Mouse (Mus musculus): ENCODE data around the gene Snx8.
"Not testable (repeated sequence)": the region's sequence is repeated elsewhere in the genome, so short reads cannot be mapped to it uniquely, and the experiment has no call there.

Gene Snx8

GRCm38 (mm10) chr5:140387236-140387635 lies 1.8 kb downstream of the Snx8 start:
- DNase-seq (ENCODE audit: low read depth in 1 of 2, low spot score in 2 of 2): no peak

GRCm38 (mm10) chr5:140384462-140384861 lies 4.6 kb downstream of the Snx8 start:
- no peak for DNase-seq (ENCODE audit: low read depth in 1 of 2, low spot score in 2 of 2)

- DNase-seq (ENCODE audit: low read depth in 1 of 2, low spot score in 2 of 2): no peak
These were observed 5.5 kb downstream of the Snx8 start for GRCm38 (mm10) chr5:140383559-140383958.

GRCm38 (mm10) chr5:140382688-140383087 lies 6.4 kb downstream of the Snx8 start:
- no peak for DNase-seq (ENCODE audit: low read depth in 1 of 2, low spot score in 2 of 2)

- DNase-seq (ENCODE audit: low read depth in 1 of 2, low spot score in 2 of 2): no peak
These were observed 7.9 kb downstream of the Snx8 start for GRCm38 (mm10) chr5:140381156-140381555.

- DNase-seq (ENCODE audit: low read depth in 1 of 2, low spot score in 2 of 2): peak in 1 of 2 experiments; percentile 14
These were observed 9.8 kb downstream of the Snx8 start for GRCm38 (mm10) chr5:140379299-140379698.

GRCm38 (mm10) chr5:140378121-140378853 lies 10.8 kb downstream of the Snx8 start:
- no peak for DNase-seq (ENCODE audit: low read depth in 1 of 2, low spot score in 2 of 2)

- DNase-seq (ENCODE audit: low read depth in 1 of 2, low spot score in 2 of 2): no peak
These were observed 13.7 kb downstream of the Snx8 start for GRCm38 (mm10) chr5:140375249-140375829.

GRCm38 (mm10) chr5:140374226-140374625 lies 14.8 kb downstream of the Snx8 start:
- no peak for DNase-seq (ENCODE audit: low read depth in 1 of 2, low spot score in 2 of 2)

GRCm38 (mm10) chr5:140373711-140374110 lies 15.4 kb downstream of the Snx8 start:
- no peak for DNase-seq (ENCODE audit: low read depth in 1 of 2, low spot score in 2 of 2)

- no peak for DNase-seq (ENCODE audit: low read depth in 1 of 2, low spot score in 2 of 2)
These were observed 17.4 kb downstream of the Snx8 start for GRCm38 (mm10) chr5:140371671-140372070.

GRCm38 (mm10) chr5:140370446-140371254 lies 18.4 kb downstream of the Snx8 start:
- DNase-seq (ENCODE audit: low read depth in 1 of 2, low spot score in 2 of 2): no peak

GRCm38 (mm10) chr5:140369466-140369865 lies 19.6 kb downstream of the Snx8 start:
- DNase-seq (ENCODE audit: low read depth in 1 of 2, low spot score in 2 of 2): no peak

GRCm38 (mm10) chr5:140368926-140369325 lies 20.1 kb downstream of the Snx8 start:
- DNase-seq (ENCODE audit: low read depth in 1 of 2, low spot score in 2 of 2): no peak

- DNase-seq (ENCODE audit: low read depth in 1 of 2, low spot score in 2 of 2): not testable (repeated sequence)
These were observed 20.9 kb downstream of the Snx8 start for GRCm38 (mm10) chr5:140368126-140368525.

- DNase-seq (ENCODE audit: low read depth in 1 of 2, low spot score in 2 of 2): no peak
These were observed 24.6 kb downstream of the Snx8 start for GRCm38 (mm10) chr5:140364415-140364814.

GRCm38 (mm10) chr5:140359930-140360674 lies 29.0 kb downstream of the Snx8 start:
- DNase-seq (ENCODE audit: low read depth in 1 of 2, low spot score in 2 of 2): no peak

GRCm38 (mm10) chr5:140357466-140357865 lies 31.6 kb downstream of the Snx8 start:
- DNase-seq (ENCODE audit: low read depth in 1 of 2, low spot score in 2 of 2): no peak

GRCm38 (mm10) chr5:140355934-140356333 lies 33.1 kb downstream of the Snx8 start:
- DNase-seq (ENCODE audit: low read depth in 1 of 2, low spot score in 2 of 2): no peak

- no peak for DNase-seq (ENCODE audit: low read depth in 1 of 2, low spot score in 2 of 2)
These were observed 36.7 kb downstream of the Snx8 start for GRCm38 (mm10) chr5:140352352-140352751.
